Mouse (Mus musculus) cerebellum, adult 8-10 months (tissue): Measurements from ENCODE around the gene Commd6.
"Not testable (repeated sequence)": the region's sequence is repeated elsewhere in the genome, so short reads cannot be mapped to it uniquely, and the experiment has no call there.

Experiments
- DNase-seq: peaks from one replicate; pipeline ENCODE4 v3.0.0; 2022

The Commd6 gene

DNA sequence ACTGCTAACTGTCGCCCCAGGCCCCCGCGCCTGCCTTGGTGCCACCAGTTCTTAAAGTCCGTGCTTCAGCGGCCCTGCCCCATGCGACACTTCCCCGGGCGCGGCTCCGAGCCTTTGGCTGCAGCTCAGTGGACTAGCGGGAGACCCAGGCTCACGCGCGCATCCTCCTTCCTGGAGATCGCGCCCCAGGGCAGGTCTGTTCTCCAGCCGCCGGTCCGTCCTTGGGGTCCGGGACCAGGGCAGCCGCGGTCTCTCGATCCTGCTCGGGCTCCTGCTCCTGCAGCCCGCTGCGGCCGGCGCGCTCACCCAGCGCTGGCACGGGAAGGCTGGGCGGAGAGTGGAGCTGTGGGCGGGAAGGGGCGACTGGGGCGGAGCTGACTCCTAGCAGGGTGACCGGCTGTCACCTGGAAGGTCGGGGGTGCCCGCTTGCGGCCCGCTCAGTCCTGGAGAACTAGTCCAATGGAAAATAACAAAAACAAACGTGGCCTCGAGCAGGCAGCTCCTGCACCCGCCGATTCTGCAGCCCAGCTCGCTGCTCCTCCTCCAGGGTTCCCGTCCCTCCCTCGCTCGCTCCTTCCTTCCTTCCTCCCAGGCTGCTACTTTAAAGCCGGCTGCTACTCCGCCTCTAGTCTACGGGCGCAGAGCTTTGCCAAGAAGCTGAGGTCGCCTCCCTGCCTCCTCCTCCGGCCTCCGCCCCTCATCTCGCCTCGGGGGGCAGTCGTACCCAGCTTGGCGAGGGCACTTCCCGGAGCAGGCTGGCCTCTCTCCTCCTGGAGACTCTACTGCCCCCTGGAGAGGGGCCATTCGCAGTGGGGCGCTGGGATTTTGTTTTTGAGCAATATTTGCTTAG is 31.7 kb downstream of the Commd6 start, which contains the start of gene Tbc1d4:
Gene Tbc1d4, minus strand, starts transcription at position 673 of the 850 bp plus-strand sequence.
- DNase-seq, result peak; percentile 86

DNA sequence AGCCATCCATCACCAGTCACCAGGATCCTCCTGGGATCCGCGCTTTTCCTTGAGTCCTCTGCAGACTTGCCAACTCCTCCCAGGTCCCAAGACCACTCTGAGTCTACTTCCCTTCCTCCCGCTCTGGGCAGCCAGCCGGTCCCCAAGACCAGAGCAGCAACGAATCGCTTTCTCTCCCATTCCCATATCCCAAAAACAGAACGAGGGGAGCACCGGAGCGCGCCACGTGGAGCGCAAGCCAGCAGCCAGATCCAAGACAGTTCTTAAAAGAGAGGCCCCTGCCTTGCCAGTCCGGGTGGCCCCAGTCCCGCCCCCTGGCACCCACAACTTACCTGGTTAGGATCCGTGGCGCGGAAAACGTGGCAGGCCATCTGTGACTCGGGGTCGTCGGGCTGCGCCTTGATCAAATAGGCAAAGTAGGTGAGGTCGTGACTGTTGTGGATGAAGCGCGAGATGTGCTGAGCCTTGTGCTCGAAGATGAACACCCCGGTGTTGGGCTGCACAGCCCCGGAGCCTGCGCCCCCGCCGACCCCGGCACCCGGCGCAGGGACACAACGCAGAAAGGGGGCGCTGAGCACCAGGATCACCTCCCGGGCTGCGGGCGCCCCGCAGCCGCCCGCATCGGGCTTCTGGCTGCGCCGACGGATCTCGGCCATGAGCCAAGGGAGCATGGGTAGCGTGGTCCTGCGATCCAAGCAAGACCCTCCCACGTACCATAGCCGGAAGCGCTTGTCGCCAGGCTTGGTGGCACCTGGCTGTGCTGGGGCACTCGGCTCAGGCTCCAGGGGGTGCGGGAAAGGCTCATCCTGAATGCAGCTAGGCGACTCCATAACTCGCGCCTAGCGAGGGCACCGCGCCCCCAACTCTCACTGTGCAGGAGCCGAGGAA is 32.6 kb downstream of the Commd6 start:
- peak; percentile 48 for DNase-seq

DNA sequence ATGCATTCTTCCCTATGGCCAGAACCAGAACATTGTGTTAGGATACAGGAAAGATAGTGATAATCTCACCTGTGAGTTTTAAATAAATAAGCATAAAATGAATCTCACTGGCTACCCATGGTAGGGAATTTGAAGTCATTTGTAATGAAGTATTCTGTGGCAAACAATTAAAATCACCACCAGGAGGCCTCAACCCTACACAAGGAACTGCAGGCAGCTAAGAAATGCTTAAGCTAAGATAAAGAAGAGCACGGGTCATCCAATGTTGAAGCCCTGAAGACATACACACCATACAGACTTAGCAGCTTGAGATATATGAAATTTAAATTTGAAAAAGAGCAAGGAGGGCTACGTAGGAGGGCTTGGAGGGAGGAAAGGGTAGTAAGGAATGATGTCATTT is 34.6 kb downstream of the Commd6 start:
- no peak for DNase-seq

DNA sequence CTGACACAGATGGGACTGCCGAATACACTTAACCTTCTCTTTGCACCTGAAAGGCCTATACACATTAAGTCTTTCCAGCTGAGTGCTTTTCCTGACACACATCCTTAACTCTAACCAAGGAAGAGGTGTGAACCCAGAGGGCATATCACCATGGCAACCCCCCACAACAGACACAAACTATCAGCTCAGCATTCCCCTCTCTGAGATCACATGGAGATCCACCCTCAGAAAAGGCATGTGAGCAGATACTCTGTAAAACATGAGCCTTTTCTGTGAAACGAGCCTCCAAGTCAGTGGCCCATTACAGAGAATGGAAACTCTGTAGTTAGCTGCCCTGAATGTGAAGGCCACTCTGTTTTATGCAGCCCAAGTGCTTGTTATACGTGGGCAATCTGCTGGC is 37.6 kb downstream of the Commd6 start:
- DNase-seq, result no peak

DNA sequence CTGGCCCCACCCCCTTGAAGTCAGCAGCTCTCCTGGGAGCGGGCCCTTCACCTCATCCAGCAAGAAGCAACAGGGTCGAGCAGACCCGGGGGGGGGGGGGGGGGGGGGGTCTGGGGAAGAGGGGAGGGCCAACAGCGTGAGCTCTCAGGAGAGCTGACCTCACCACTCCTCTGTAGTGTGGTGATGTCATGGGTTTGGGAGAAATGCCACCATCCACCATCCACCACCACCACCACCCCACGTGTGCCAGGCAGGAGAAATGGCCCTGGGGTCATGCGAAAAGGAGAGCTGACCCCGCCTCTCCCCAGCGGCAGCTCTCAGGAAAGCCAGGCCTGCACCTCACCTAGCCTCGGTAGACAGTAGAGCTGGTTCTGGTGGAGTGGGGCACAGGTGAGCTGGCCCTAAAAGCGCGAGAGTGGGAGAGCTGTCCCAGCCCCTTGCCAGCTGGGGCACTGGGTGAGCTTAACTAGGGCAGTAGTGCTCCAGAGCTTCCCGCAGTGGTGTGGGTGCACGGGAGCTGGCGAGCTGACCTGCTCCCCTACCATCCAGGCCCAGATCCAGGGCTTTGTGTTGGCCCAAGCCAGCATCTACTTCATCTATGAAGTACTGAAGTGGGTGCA is 43.3 kb downstream of the Commd6 start:
- no peak for DNase-seq

DNA sequence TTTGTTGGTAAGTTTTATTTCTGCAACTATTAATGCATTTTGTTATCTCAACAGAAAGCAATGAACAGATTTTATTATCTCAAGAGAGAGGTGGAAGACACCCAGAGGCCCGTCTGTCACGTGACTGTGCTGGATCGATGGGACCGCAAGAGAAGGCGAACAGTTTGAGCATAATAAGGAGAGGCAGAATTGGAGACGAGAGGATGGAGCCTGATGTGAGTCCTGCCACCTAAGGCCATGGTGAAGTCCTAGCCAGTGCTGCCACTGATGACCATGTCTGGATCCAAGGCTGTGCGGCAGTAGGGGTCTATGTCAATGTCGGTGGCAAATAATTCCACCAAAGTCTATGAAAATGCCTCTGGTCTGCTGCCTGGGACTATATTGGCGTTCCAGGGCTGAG is 43.8 kb downstream of the Commd6 start:
- DNase-seq, result no peak

DNA sequence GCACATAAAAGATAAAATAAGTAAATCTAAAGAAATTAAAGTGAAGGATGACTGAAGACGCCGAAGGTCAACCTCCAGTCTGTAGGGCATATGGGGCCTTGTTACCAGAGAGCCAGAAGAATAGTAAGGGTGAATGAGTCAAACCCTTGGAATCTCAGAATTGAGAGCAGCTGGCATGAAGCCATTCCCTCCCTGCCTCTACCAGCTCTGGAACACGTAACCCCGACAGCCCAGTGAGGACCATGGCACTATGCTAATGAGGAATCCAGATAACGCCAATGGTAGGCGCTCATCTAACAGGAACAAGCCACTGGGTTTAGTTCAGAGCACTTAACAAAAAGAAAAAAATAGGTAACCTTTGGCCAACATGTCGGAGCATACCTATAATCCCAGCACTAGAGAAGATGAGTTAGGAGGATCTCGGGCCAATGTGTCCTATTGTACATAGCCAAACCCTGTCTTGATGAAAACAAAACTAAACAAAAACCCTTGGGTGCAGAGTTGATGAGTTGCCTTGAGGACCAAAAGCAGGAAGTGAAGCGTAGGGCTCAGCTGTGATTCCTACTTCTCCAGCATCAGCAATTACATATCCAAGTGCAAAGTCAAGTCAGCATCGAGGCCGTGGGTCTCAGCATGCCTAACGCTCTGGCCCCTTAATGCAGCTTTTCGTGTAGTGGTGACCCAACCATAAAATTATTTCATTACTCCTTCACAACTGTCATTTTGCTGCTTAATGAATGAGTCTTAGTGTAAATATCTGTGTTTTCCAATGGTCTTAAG is 45.0 kb downstream of the Commd6 start:
- DNase-seq, result no peak

DNA sequence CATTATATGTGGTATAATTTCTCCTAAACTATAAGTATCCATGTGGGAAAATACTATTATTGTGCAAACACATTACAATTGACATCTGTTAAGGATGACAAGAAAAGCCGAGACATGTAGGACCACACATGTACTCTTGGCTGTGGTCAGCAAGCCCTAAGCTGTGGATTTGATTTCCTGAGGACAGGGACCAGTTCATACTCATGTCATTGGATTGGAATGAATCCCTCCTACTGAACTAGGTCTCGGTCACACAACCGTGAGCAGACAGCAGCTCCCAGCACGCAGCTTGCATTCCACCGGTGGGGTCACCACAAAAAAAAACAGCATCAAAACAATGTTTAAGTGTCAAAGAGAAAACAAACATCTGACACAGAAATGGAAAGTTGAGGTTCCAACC is 46.5 kb downstream of the Commd6 start:
- no peak for DNase-seq

DNA sequence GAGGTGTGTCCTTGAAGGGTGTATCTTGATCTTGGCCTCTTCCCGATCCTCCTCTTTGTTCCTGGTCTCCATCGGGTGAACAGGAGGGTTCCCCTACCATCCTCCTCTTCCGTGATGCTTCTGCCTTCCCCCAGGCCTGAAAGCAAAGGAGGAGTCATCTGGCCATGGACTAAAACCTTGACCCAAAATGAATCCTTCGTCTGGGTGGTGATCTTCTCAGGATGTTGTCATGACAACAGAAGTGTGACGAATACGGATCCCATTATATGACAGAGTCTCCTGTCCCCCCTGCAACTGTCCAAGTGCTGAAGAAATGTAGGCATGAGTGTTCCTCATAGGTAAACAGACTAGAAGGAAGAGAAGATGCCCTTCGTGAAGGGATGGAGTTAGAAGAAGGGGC is 47.1 kb downstream of the Commd6 start:
- DNase-seq, result no peak

DNA sequence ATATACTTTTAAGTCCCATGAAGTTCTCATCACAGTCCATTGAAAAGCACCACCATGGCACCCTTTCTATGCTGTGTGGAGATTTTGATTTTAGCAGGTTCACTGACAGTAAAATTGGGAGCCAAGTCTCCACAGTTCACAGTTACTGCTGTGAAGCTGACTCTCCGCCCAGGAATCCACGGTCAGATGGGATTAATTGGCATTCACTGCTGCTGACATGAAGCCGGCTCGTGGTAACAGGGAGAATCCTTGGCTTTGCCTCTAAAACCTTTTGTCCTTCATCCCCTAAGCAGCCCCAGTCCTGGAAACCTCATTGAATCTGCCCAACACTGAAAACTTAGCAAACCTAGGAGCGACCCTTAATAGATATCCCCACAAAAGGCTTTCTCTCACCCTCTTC is 49.4 kb downstream of the Commd6 start:
- DNase-seq, result peak; percentile 36

DNA sequence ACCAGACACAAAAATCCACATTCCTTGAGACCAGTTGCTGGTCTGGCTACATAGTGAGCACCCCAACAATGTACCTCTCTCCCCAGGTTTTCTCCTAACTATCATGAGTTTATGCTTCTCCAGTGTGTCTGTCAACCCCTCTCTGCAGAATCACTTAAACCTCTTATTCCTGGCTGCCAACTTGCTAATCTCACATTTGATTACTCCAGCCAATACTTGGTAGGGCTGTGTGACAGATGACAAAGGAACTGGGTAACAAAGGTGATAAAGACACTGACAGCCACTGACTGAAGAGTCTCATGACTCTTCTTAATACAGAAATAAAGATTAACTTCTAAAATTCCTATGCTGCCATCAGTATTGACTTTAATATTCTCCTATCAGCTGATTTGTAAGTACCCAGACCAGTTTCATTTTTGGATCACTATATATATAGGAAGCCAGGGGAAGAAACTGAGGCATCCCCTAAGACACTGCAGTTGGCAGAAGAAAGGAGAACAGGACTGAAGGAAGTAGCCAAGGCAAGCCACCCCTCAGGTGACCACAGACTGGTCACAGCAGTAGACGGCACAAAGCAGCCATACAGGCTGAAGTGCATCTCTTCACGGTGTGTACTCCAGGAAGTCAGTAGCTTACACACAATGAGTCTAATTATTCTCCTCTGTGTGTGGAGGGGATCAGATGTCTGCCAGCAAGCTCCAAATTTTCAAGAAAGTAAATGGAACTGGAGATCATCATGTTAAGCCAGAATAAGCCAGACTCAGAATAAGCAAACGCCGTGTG is 52.1 kb downstream of the Commd6 start:
- DNase-seq, result not testable (repeated sequence)

DNA sequence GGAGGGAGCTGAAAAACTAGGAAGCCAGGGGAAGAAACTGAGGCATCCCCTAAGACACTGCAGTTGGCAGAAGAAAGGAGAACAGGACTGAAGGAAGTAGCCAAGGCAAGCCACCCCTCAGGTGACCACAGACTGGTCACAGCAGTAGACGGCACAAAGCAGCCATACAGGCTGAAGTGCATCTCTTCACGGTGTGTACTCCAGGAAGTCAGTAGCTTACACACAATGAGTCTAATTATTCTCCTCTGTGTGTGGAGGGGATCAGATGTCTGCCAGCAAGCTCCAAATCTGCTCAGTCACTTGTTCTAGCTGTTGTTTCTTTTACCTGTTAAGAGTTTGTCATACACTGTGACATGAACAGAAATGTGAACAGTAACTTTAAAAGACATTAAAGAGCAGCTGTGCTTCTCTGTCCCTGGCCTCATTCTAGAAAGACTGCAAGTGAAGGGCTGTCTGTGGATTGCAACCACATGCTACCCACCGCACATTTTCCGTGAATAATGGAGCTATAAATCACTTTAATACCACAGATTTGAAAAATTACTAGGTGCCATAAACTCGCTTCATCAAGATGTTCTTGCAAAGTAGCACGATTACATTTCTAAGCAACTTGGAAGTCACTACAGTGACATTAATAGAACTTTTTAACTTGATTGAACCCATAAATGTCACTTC is 53.0 kb downstream of the Commd6 start:
- not testable (repeated sequence) for DNase-seq

DNA sequence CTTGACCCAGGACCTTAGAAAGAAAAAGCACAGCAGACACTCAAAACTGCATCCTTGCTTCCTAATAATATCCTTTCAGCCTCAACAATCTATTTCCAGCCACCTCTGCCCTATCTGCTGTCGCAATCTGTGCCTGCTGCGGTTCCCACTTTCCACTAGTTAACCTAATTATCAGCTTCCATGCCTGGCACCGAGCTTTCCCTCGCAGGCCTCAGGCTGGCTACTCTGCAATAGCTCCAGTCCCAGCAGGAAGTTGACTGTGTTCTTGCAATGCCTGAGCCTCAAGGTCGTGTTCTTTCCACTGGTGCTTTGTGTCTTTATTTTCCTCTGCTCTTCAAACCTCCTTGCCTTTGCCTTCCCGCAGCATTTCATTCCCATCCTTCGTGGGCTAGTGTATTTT is 54.4 kb downstream of the Commd6 start:
- peak; percentile 23 for DNase-seq
